Comparison of ENCODE assay signal across 7 mouse cellular contexts in the genomic region with DNA sequence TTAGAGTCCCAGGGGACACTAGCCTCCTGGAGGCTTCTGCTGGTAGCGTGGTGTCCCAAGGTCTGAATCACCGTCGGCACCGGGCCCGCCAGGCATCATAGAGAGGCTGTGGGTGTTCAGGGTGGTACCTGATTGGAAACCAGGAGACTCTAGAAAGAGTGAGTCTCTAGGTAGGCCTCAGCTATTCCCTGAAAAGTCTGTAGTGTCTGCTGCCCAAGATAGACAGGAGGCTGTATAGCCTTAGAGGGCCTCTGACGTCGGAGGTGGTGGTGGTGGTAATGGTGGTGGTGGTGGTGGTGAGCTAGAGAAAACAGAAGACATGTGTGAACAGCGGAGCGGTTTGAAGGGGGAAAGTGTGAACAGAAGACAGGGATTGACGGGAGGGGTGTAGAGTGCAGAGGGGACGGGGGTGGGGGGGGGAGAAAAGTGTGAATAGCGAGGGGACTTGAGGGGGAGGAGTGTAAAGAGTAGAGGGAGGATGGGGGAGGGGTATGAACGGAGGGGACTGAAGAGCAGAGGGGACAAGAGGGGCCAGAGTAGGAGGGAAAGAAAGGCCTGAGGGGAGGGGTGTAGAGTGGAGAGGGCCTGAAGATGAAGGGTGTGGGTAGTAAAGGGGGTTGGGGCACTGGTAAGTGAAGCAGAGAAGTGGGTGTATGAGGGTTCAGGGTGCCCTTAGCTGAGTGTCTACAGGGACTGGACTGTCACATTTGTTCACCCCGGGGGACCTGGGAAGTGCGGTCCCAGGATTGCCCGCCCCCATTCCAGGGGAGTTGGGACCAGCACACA.
A peak's percentile ranks its signal among the peaks of the same experiment; 100 is the strongest.
DNase-seq lines count a peak whose midpoint lies in the region; ATAC-seq and TF ChIP-seq lines count a peak whose summit lies in the region.

No protein-coding gene starts in this region.

- peaks cover 31% of the 10 kb centered on the region for H3K27me3 ChIP-seq in lung, embryonic 14.5 days (ENCODE audit: insufficient read depth, low read length)
- peaks cover 32% of the 10 kb centered on the region for H3K27me3 ChIP-seq in forebrain, embryonic 14.5 days (replicated peaks; ENCODE audit: control insufficient read depth, insufficient read depth, low read length)
- H3K27me3 ChIP-seq in intestine, postnatal 0 days (replicated peaks; ENCODE audit: control insufficient read depth, insufficient read depth, low read length), result peaks cover 49% of the 10 kb centered on the region
- peaks cover 21% of the 10 kb centered on the region; the same call in 1 of the 2 replicates for H3K27me3 ChIP-seq in stomach, embryonic 14.5 days (ENCODE audit: control insufficient read depth, insufficient read depth, low read length)

- 21% methylated on average over 16 of the region's 16 CpGs for WGBS in lung, embryonic 14.5 days
- 43% methylated on average over 16 of the region's 16 CpGs for WGBS in lung, adult 2 months
- WGBS in forebrain, embryonic 14.5 days, result 21% methylated on average over 16 of the region's 16 CpGs
- 34% methylated on average over 16 of the region's 16 CpGs for WGBS in intestine, postnatal 0 days
- WGBS in stomach, embryonic 14.5 days, result 27% methylated on average over 16 of the region's 16 CpGs

- H3K36me3 ChIP-seq in lung, embryonic 14.5 days (ENCODE audit: insufficient read depth), result no peaks in the 10 kb centered on the region
- no peaks in the 10 kb centered on the region for H3K36me3 ChIP-seq in forebrain, embryonic 14.5 days (ENCODE audit: control insufficient read depth, insufficient read depth, low read length)
- H3K36me3 ChIP-seq in intestine, postnatal 0 days (ENCODE audit: control insufficient read depth, insufficient read depth), result no peaks in the 10 kb centered on the region
- no peaks in the 10 kb centered on the region for H3K36me3 ChIP-seq in stomach, embryonic 14.5 days (ENCODE audit: control insufficient read depth, insufficient read depth, low read length)

- H3K27ac ChIP-seq in lung, embryonic 14.5 days (ENCODE audit: low read depth), result no peak overlapping the region
- peak overlapping the region; percentile 83; the same call in 1 of the 2 replicates for H3K27ac ChIP-seq in forebrain, embryonic 14.5 days (ENCODE audit: low read depth, low read length)
- no peak overlapping the region for H3K27ac ChIP-seq in intestine, postnatal 0 days (ENCODE audit: low read depth, low read length)
- no peak overlapping the region for H3K27ac ChIP-seq in stomach, embryonic 14.5 days (ENCODE audit: low read length)

- ATAC-seq in lung, embryonic 14.5 days (ENCODE audit: insufficient read depth), result 0 out of 2 replicates have a peak, but pooled peaks have one; percentile 7
- no peak for ATAC-seq in forebrain, embryonic 14.5 days
- no peak; the same call in 1 of the 2 replicates for ATAC-seq in intestine, postnatal 0 days
- no peak for ATAC-seq in stomach, embryonic 14.5 days (ENCODE audit: insufficient number of reproducible peaks, insufficient read depth, low FRiP score, low read depth)

- H3K4me2 ChIP-seq in lung, embryonic 14.5 days, result peak overlapping the region; percentile 87
- H3K4me2 ChIP-seq in forebrain, embryonic 14.5 days (ENCODE audit: low read length), result peak overlapping the region; percentile 77
- peak overlapping the region; percentile 70 for H3K4me2 ChIP-seq in intestine, postnatal 0 days (replicated peaks; ENCODE audit: low read depth)
- peak overlapping the region; percentile 91 for H3K4me2 ChIP-seq in stomach, embryonic 14.5 days (replicated peaks; ENCODE audit: low read depth, low read length)

- no peak for DNase-seq in lung, embryonic 14.5 days
- no peak for DNase-seq in lung, adult 2 months
- DNase-seq in forebrain, embryonic 14.5 days (ENCODE audit: low spot score), result no peak
- DNase-seq in retina, embryonic 14.5 days (ENCODE audit: low spot score), result no peak
- DNase-seq in layer of hippocampus, adult 9-11 months, result no peak

- peak overlapping the region; percentile 44 for H3K4me3 ChIP-seq in lung, embryonic 14.5 days (ENCODE audit: low read depth, low read length)
- H3K4me3 ChIP-seq in lung, adult 2 months (replicated peaks; ENCODE audit: extremely low read depth, low read depth, low read length), result no peak overlapping the region
- peak overlapping the region; percentile 41 for H3K4me3 ChIP-seq in forebrain, embryonic 14.5 days (ENCODE audit: low read depth, low read length)
- H3K4me3 ChIP-seq in intestine, postnatal 0 days (ENCODE audit: low read depth, low read length), result peak overlapping the region; percentile 40
- peak overlapping the region; percentile 46 for H3K4me3 ChIP-seq in stomach, embryonic 14.5 days (ENCODE audit: low read depth, low read length)

- no peak for TF ChIP-seq POLR2A in lung, adult 2 months (IDR thresholded peaks at IDR 0.05; ENCODE audit: borderline replicate concordance, extremely low read depth, low read depth, low read length)

- peaks cover 11% of the 10 kb centered on the region for H3K4me1 ChIP-seq in lung, embryonic 14.5 days (ENCODE audit: insufficient read depth)
- H3K4me1 ChIP-seq in lung, adult 2 months (ENCODE audit: control insufficient read depth, insufficient read depth, low read length), result no peaks in the 10 kb centered on the region
- peaks cover 27% of the 10 kb centered on the region for H3K4me1 ChIP-seq in forebrain, embryonic 14.5 days (ENCODE audit: control insufficient read depth, insufficient read depth, low read length)
- H3K4me1 ChIP-seq in intestine, postnatal 0 days (replicated peaks; ENCODE audit: control insufficient read depth, insufficient read depth, low read length), result 0 out of 2 replicates have a peak, but pooled peaks cover 5% of the 10 kb centered on the region
- H3K4me1 ChIP-seq in stomach, embryonic 14.5 days (ENCODE audit: control insufficient read depth, insufficient read depth, low read length), result no peaks in the 10 kb centered on the region

- H3K9ac ChIP-seq in lung, embryonic 14.5 days, result no peak overlapping the region
- peak overlapping the region; percentile 70 for H3K9ac ChIP-seq in forebrain, embryonic 14.5 days (ENCODE audit: low read length)
- no peak overlapping the region for H3K9ac ChIP-seq in intestine, postnatal 0 days (ENCODE audit: low read depth, low read length)
- H3K9ac ChIP-seq in stomach, embryonic 14.5 days (replicated peaks; ENCODE audit: low read depth, low read length), result no peak overlapping the region

- H3K9me3 ChIP-seq in lung, embryonic 14.5 days (ENCODE audit: low read depth, low read length), result no peaks in the 10 kb centered on the region
- H3K9me3 ChIP-seq in forebrain, embryonic 14.5 days (replicated peaks; ENCODE audit: control insufficient read depth, low read length), result no peaks in the 10 kb centered on the region
- no peaks in the 10 kb centered on the region for H3K9me3 ChIP-seq in intestine, postnatal 0 days (ENCODE audit: control insufficient read depth)
- H3K9me3 ChIP-seq in stomach, embryonic 14.5 days (ENCODE audit: control insufficient read depth, low read depth, low read length), result no peaks in the 10 kb centered on the region

- no peak for TF ChIP-seq CTCF in lung, embryonic 14.5 days (IDR thresholded peaks at IDR 0.05; ENCODE audit: low read depth)
- no peak for TF ChIP-seq CTCF in lung, adult 2 months (IDR thresholded peaks at IDR 0.05; ENCODE audit: insufficient read depth, low read length)
- no peak for TF ChIP-seq CTCF in intestine, postnatal 0 days (IDR thresholded peaks at IDR 0.05; ENCODE audit: low read depth)
